Mouse (Mus musculus) intestine, embryonic 16.5 days (tissue): ENCODE results near the gene Itgam. TPM values are rescaled to one million over a fixed set of nuclear protein-coding genes. Genes with fewer than 3 reads are reported as not detected.

Experiments
- ATAC-seq: fragments of 200-750 bp; cut with Nextera tagmentation; 2 replicates; pipeline ENCODE4 v1.8.0; 2017; ENCODE audit warnings: moderate TSS enrichment, moderate library complexity
- H3K27ac ChIP-seq: fragments of 300-500 bp; sonication (generic); 2 replicates; pipeline ENCODE4 v1.5.1; 2014; ENCODE audit warnings: mild to moderate bottlenecking, low read length
- H3K27me3 ChIP-seq: fragments of 300-500 bp; sonication (generic); replicated peaks from 2 replicates; pipeline ENCODE4 v1.6.1; 2014; ENCODE audit warnings: low read length, control low read depth, mixed read lengths; ENCODE audit not compliant: control insufficient read depth, insufficient read depth
- H3K36me3 ChIP-seq: fragments of 300-500 bp; sonication (generic); 2 replicates; pipeline ENCODE4 v1.6.1; 2014; ENCODE audit warnings: low read length, control low read depth; ENCODE audit not compliant: control insufficient read depth, insufficient read depth
- H3K4me1 ChIP-seq: fragments of 300-500 bp; sonication (generic); 2 replicates; pipeline ENCODE4 v1.6.1; 2014; ENCODE audit warnings: low read length, control low read depth, mixed read lengths; ENCODE audit not compliant: control insufficient read depth, insufficient read depth
- H3K4me2 ChIP-seq: fragments of 300-500 bp; sonication (generic); 2 replicates; pipeline ENCODE4 v1.6.1; 2014; ENCODE audit warnings: low read depth, low read length, control low read depth
- H3K4me3 ChIP-seq: fragments of 300-500 bp; sonication (generic); 2 replicates; pipeline ENCODE4 v1.5.1; 2014; ENCODE audit warnings: mild to moderate bottlenecking, low read length
- H3K9ac ChIP-seq: fragments of 300-500 bp; sonication (generic); 2 replicates; pipeline ENCODE4 v1.6.1; 2014; ENCODE audit warnings: low read depth, low read length
- H3K9me3 ChIP-seq: fragments of 300-500 bp; sonication (generic); 2 replicates; pipeline ENCODE4 v1.6.1; 2016; ENCODE audit warnings: low read length, control low read depth; ENCODE audit not compliant: control insufficient read depth
- WGBS: fragments of 180-500 bp; shearing (Covaris S2); extraction: QIAGEN DNeasy Blood & Tissue Kit; methylation state at CpG from one replicate; pipeline ENCODE4 v1.1.7; 2014; 5-methylcytosine and 5-hydroxymethylcytosine counted together
- polyA plus RNA-seq: library from polyadenylated mRNA; unstranded; fragments of >200 nt; fragmentation: Nextera tagmentation; extraction: Ambion mirVana; gene quantifications from 2 replicates; pipeline ENCODE4 v1.2.1, GENCODE M21; 2015

Gene Itgam
- polyA plus RNA-seq, 1 experiment from 2014 or later: 2.4 TPM

DNA sequence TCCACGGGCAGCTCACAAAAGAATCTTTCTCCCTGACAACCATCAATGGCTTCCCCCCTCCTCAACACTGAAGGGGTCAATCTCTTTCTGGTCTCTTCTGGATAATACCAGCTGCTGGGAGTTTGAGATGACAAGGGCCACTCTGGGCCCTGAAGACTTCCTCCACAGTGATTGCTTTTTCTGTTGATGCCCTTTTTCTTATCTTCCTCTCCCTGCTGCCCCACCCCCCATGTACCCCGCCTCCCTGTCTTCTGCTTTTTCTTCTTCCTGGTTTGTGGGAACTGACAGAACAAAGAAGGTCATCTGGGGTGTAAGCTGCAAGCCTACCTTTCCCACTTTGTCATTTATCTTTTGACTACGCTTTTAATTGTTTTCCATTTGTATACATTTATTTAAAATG, 5.4 kb downstream of the Itgam start:
- 59% methylated on average over 3 of the region's 3 CpGs for WGBS
- H3K27ac ChIP-seq: no peak overlapping the region; the same call in 1 of the 2 replicates
- no peak overlapping the region for H3K4me2 ChIP-seq
- no peaks in the 10 kb centered on the region for H3K27me3 ChIP-seq
- no peaks in the 10 kb centered on the region for H3K36me3 ChIP-seq
- H3K9me3 ChIP-seq: no peaks in the 10 kb centered on the region
- ATAC-seq: 0 out of 2 replicates have a peak, but pooled peaks have one; percentile 38
- H3K4me3 ChIP-seq: no peak overlapping the region
- H3K9ac ChIP-seq: no peak overlapping the region
- 0 out of 2 replicates have a peak, but pooled peaks cover 3% of the 10 kb centered on the region for H3K4me1 ChIP-seq

DNA sequence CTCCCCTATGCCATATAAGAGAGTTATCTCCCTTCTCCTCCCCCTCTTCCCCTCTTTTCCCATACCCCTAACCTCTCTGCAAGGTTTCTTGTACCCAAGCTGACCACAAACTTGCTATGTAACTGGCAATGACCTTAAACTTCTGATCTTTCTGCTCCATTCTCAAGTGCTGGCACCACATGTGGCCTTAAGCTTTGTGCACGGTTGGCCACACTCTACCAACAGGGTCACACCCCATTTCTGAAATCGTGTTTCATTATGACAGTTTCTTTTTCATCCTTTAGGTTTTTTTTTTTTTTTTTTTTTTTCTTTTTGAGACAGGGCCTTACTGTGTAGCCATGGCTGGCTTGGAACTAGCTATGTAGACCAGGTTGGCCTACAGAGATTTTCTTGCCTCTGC, 7.4 kb downstream of the Itgam start:
- no peak overlapping the region for H3K4me3 ChIP-seq
- no peak for ATAC-seq
- no peaks in the 10 kb centered on the region for H3K9me3 ChIP-seq
- 0 out of 2 replicates have a peak, but pooled peaks cover 3% of the 10 kb centered on the region for H3K4me1 ChIP-seq
- WGBS: 80% methylated on average over 2 of the region's 2 CpGs
- no peak overlapping the region for H3K4me2 ChIP-seq
- H3K36me3 ChIP-seq: no peaks in the 10 kb centered on the region
- no peak overlapping the region for H3K9ac ChIP-seq
- no peaks in the 10 kb centered on the region for H3K27me3 ChIP-seq
- no peak overlapping the region for H3K27ac ChIP-seq

DNA sequence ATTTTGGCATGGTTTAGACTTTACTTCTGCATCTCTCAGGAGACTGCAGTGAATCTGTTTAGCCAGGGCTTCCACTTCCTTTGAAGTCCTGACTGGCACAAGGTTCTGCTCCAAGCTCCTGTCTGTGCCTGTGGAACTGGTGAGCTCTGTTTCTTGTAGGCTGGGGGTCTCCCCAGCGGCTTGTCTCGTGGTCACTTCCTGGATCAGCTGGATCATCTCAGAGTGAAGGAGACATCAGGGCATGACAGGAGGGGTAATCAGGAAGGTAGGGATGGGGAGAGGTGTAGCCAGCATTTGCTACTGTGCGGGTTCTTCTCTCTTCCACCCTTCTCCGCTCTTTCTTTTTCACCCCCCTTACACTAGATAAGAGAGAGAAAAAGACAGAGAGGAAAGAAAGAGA, 9.4 kb downstream of the Itgam start:
- H3K4me2 ChIP-seq: no peak overlapping the region
- 0 out of 2 replicates have a peak, but pooled peaks cover 3% of the 10 kb centered on the region for H3K4me1 ChIP-seq
- H3K9ac ChIP-seq: no peak overlapping the region
- no peaks in the 10 kb centered on the region for H3K9me3 ChIP-seq
- H3K36me3 ChIP-seq: no peaks in the 10 kb centered on the region
- ATAC-seq: no peak
- 56% methylated on average over 4 of the region's 4 CpGs for WGBS
- no peaks in the 10 kb centered on the region for H3K27me3 ChIP-seq
- no peak overlapping the region for H3K27ac ChIP-seq
- H3K4me3 ChIP-seq: no peak overlapping the region

DNA sequence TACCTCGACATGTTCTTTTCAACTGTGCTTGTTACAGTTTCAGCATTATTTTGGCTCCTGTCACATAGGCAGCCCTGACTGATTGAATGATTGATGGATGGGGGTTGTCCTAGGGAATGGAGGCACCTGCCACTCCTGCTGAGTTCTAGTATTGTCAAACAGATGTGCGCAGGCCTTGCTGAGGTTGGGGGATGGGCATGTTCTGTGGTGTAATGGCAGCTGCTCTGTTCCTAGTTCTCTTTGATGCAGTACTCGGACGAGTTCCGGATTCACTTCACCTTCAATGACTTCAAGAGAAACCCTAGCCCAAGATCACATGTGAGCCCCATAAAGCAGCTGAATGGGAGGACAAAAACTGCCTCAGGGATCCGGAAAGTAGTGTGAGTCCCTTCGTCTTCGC, 17.6 kb downstream of the Itgam start:
- H3K27ac ChIP-seq: no peak overlapping the region
- no peak overlapping the region for H3K4me2 ChIP-seq
- H3K27me3 ChIP-seq: no peaks in the 10 kb centered on the region
- no peaks in the 10 kb centered on the region for H3K36me3 ChIP-seq
- H3K9me3 ChIP-seq: no peaks in the 10 kb centered on the region
- no peak for ATAC-seq
- 84% methylated on average over 8 of the region's 8 CpGs for WGBS
- no peak overlapping the region for H3K9ac ChIP-seq
- no peak overlapping the region for H3K4me3 ChIP-seq
- H3K4me1 ChIP-seq: no peaks in the 10 kb centered on the region

DNA sequence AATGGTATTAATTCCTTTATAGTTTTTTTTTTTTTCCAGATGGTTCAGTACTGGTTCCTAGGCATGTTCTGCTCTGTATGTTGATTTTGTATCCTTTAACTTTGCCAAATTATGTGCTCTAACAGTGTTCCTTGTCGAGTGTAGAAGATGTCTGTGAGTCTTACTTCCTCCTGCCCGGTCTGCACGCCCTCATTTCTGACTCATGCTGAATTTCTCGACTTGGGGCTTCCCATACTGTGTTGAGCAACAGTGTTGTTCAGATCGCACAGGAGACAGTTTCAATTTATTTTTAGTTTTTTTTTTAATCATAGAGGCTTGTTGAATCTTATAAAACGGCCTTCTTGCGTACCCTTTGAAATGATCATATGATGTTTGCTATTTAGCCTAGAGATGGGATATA, 26.7 kb downstream of the Itgam start:
- WGBS: 79% methylated on average over 7 of the region's 7 CpGs
- no peak for ATAC-seq
- no peaks in the 10 kb centered on the region for H3K4me1 ChIP-seq
- H3K27ac ChIP-seq: no peak overlapping the region
- H3K36me3 ChIP-seq: no peaks in the 10 kb centered on the region
- no peak overlapping the region for H3K9ac ChIP-seq
- no peaks in the 10 kb centered on the region for H3K27me3 ChIP-seq
- no peak overlapping the region for H3K4me3 ChIP-seq
- H3K9me3 ChIP-seq: no peaks in the 10 kb centered on the region
- no peak overlapping the region for H3K4me2 ChIP-seq

DNA sequence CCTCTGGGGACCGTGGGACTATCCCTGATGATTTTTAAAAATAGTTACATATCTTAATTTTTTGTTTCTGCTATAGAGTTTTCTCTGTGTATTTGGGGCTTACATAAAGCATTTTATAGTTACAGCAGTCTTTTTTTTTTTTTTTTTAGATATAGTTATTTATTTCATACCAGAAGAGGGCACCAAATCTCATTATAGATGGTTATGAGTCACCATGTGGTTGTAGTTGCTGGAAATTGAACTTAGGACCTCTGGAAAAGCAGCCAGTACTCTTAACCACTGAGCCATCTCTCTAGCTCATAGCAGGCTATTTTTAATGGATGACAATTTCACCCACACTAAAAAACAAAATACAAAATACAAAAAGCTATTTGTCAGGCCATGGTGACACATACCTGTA, 35.7 kb downstream of the Itgam start:
- H3K9me3 ChIP-seq: no peaks in the 10 kb centered on the region
- no peaks in the 10 kb centered on the region for H3K27me3 ChIP-seq
- H3K4me2 ChIP-seq: no peak overlapping the region
- no peak overlapping the region for H3K9ac ChIP-seq
- no peaks in the 10 kb centered on the region for H3K36me3 ChIP-seq
- H3K4me3 ChIP-seq: no peak overlapping the region
- H3K4me1 ChIP-seq: no peaks in the 10 kb centered on the region
- 74% methylated on average over 1 of the region's 1 CpGs for WGBS
- no peak overlapping the region for H3K27ac ChIP-seq
- ATAC-seq: no peak

DNA sequence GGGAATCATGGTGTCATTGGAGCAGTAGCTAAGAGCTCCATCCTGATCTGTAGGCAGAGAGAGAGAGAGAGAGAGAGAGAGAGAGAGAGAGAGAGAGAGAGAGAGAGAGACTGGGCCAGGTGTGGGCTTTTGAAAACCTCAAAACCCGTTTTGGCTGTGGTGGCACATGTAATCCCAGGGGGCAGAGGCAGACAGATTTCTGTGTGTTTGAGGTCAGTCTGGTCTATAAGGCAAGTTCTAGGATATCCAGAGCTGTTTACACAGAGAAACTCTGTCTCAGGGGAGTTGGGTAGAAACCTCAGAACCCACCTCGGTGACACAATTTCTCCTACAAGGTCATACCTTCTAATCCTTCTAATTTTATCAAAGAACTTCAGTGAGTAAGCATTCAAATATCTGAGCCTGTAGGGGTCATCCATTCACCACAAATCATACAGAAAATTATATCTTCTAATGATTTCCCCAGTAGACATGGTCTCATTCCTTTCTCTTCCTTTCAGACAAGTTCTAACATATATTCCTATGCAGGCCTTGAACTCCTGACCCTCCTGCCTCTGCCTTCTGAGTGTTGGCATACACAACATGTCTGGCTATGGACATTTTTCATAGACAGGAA, 38.4 kb downstream of the Itgam start:
- Histone ChIP-seq H3K9me3 (no peaks in the 10 kb centered on the region), H3K4me3 (no peak overlapping the region), H3K4me2 (no peak overlapping the region), H3K36me3 (no peaks in the 10 kb centered on the region), H3K27ac (no peak overlapping the region), H3K27me3 (no peaks in the 10 kb centered on the region), H3K4me1 (no peaks in the 10 kb centered on the region), H3K9ac (no peak overlapping the region)
- WGBS: 77% methylated on average over 2 of the region's 2 CpGs
- no peak for ATAC-seq

DNA sequence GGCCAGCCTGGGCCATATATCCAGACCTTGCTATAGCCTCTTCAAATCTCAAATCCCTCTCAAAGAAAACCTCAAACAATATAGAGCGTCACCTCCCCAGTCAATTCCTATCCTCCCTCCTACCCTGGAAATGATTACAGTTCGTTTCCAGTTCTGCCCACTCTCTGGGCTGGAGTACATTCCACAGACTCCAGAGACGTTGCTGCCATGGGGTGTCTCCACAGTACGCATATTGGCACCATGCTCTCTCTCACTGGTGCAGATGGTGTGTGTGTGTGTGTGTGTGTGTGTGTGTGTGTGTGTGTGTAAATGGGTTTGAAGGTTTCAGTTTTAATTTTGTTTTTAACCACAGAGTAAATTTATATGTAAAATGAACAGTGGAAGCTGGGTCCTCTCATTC, 42.8 kb downstream of the Itgam start:
- Histone ChIP-seq H3K27me3 (no peaks in the 10 kb centered on the region), H3K4me3 (no peak overlapping the region), H3K9ac (no peak overlapping the region), H3K4me1 (no peaks in the 10 kb centered on the region), H3K36me3 (no peaks in the 10 kb centered on the region), H3K27ac (no peak overlapping the region), H3K4me2 (no peak overlapping the region), H3K9me3 (no peaks in the 10 kb centered on the region)
- 50% methylated on average over 4 of the region's 4 CpGs for WGBS
- ATAC-seq: no peak

DNA sequence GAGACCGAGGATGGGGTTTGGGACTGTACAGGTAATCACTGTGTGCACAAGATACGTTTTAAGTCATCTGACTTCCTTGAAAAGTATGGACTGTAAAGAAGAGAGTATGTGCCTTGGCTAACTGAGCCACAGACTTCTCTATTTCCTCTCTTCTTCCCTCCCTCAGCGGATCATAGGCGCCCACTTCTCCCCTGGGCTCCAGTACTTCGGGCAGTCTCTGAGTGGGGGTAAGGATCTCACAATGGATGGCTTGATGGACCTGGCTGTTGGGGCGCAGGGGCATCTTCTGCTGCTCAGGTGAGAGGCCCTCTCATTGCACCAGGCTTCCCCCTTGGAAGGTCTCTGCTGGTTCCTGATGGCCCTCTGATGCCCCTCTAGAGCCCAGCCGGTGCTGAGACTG, 45.0 kb downstream of the Itgam start:
- H3K9me3 ChIP-seq: no peaks in the 10 kb centered on the region
- no peaks in the 10 kb centered on the region for H3K27me3 ChIP-seq
- H3K4me2 ChIP-seq: no peak overlapping the region
- H3K4me1 ChIP-seq: no peaks in the 10 kb centered on the region
- no peaks in the 10 kb centered on the region for H3K36me3 ChIP-seq
- H3K9ac ChIP-seq: no peak overlapping the region
- ATAC-seq: no peak
- H3K27ac ChIP-seq: no peak overlapping the region
- no peak overlapping the region for H3K4me3 ChIP-seq
- 86% methylated on average over 7 of the region's 7 CpGs for WGBS

DNA sequence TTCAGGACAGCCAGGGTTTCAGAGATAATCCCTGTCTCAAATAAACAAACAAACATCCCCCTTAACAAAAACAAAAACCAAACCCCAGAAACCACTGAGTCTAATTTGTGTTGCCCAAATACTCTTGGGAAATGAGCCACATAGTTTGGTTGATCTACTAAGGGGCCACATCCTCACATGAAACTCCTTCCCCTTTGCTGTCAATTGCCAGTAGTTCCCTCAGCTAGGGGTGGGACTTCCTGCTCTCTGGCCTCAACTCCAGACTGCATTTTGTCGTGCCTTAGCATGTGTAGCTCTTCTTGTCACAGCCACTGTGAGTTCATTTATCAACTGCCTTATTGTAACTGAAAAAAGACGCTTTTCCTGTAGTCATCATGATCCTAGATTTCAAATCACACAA, 47.9 kb downstream of the Itgam start:
- ATAC-seq: no peak
- WGBS: 59% methylated on average over 2 of the region's 2 CpGs

More for the DNA sequence above, 47.9 kb downstream of the Itgam start:
- H3K4me2 ChIP-seq: no peak overlapping the region
- no peaks in the 10 kb centered on the region for H3K27me3 ChIP-seq
- no peaks in the 10 kb centered on the region for H3K36me3 ChIP-seq
- H3K4me1 ChIP-seq: no peaks in the 10 kb centered on the region
- H3K27ac ChIP-seq: no peak overlapping the region
- no peak overlapping the region for H3K9ac ChIP-seq
- no peaks in the 10 kb centered on the region for H3K9me3 ChIP-seq
- H3K4me3 ChIP-seq: no peak overlapping the region
